Mouse (Mus musculus) stomach, embryonic 16.5 days (tissue): ENCODE data around the gene Cers6. TPM values are rescaled to one million over a fixed set of nuclear protein-coding genes. Genes with fewer than 3 reads are reported as not detected.

Source experiments
- ATAC-seq: fragments of 200-750 bp; cut with Nextera tagmentation; 2 replicates; pipeline ENCODE4 v1.8.0; 2017; ENCODE audit warnings: moderate number of reproducible peaks, moderate TSS enrichment; ENCODE audit not compliant: insufficient read depth, low FRiP score
- H3K27ac ChIP-seq: fragments of 300-500 bp; sonication (generic); 2 replicates; pipeline ENCODE4 v1.5.1; 2014; ENCODE audit warnings: low read length
- H3K27me3 ChIP-seq: fragments of 300-500 bp; sonication (generic); 2 replicates; pipeline ENCODE4 v1.6.1; 2014; ENCODE audit warnings: low read length, control low read depth, mixed read lengths; ENCODE audit not compliant: control insufficient read depth, insufficient read depth
- H3K36me3 ChIP-seq: fragments of 300-500 bp; sonication (generic); 2 replicates; pipeline ENCODE4 v1.6.1; 2014; ENCODE audit warnings: low read length; ENCODE audit not compliant: control insufficient read depth, insufficient read depth
- H3K4me1 ChIP-seq: fragments of 300-500 bp; sonication (generic); 2 replicates; pipeline ENCODE4 v1.6.1; 2014; ENCODE audit warnings: low read length, control low read depth, mixed read lengths; ENCODE audit not compliant: control insufficient read depth, insufficient read depth
- H3K4me2 ChIP-seq: fragments of 300-500 bp; sonication (generic); 2 replicates; pipeline ENCODE4 v1.6.1; 2014; ENCODE audit warnings: low read depth, low read length, mixed read lengths
- H3K4me3 ChIP-seq: fragments of 300-500 bp; sonication (generic); replicated peaks from 2 replicates; pipeline ENCODE4 v1.5.1; 2014; ENCODE audit warnings: mild to moderate bottlenecking, low read length
- H3K9ac ChIP-seq: fragments of 300-500 bp; sonication (generic); 2 replicates; pipeline ENCODE4 v1.6.1; 2014; ENCODE audit warnings: low read length
- H3K9me3 ChIP-seq: fragments of 300-500 bp; sonication (generic); replicated peaks from 2 replicates; pipeline ENCODE4 v1.6.1; 2016; ENCODE audit warnings: low read length, control low read depth; ENCODE audit not compliant: control insufficient read depth
- WGBS: fragments of 180-500 bp; shearing (Covaris S2); extraction: QIAGEN DNeasy Blood & Tissue Kit; methylation state at CpG from one replicate; pipeline ENCODE4 v1.1.7; 2014; 5-methylcytosine and 5-hydroxymethylcytosine counted together
- polyA plus RNA-seq: library from polyadenylated mRNA; unstranded; fragments of >200 nt; fragmentation: Nextera tagmentation; extraction: Ambion mirVana; gene quantifications from 2 replicates; pipeline ENCODE4 v1.2.1, GENCODE M21; 2015

Gene Cers6
- polyA plus RNA-seq, 1 experiment from 2014 or later, result 26.0 TPM

GRCm38 (mm10) chr2:69156283-69156682, 295.0 kb downstream of the Cers6 start:
- no peaks in the 10 kb centered on the region for H3K9me3 ChIP-seq
- H3K27ac ChIP-seq, result no peak overlapping the region; the same call in none of the 2 replicates
- H3K27me3 ChIP-seq, result no peaks in the 10 kb centered on the region
- no peaks in the 10 kb centered on the region for H3K4me1 ChIP-seq
- no peak overlapping the region for H3K4me3 ChIP-seq
- ATAC-seq, result no peak
- H3K36me3 ChIP-seq, result no peaks in the 10 kb centered on the region
- 57% methylated on average over 7 of the region's 7 CpGs for WGBS
- no peak overlapping the region for H3K4me2 ChIP-seq
- H3K9ac ChIP-seq, result no peak overlapping the region

- H3K27ac ChIP-seq, result no peak overlapping the region
- no peaks in the 10 kb centered on the region for H3K36me3 ChIP-seq
- H3K9ac ChIP-seq, result no peak overlapping the region
- no peaks in the 10 kb centered on the region for H3K4me1 ChIP-seq
- H3K27me3 ChIP-seq, result no peaks in the 10 kb centered on the region
- H3K4me2 ChIP-seq, result no peak overlapping the region
- no peaks in the 10 kb centered on the region for H3K9me3 ChIP-seq
- no peak overlapping the region for H3K4me3 ChIP-seq
- no peak for ATAC-seq
Observed at GRCm38 (mm10) chr2:69158907-69159306, 297.7 kb downstream of the Cers6 start.

Other genes with a start within 250 kb of the Cers6 start
- not detected in 2 replicates for gene 4932414N04Rik, start 205.0 kb upstream of the Cers6 start, polyA plus RNA-seq